Mouse (Mus musculus): ENCODE results near the gene Gm14443.
"Not testable (repeated sequence)": the region's sequence is repeated elsewhere in the genome, so short reads cannot be mapped to it uniquely, and the experiment has no call there.

DNA sequence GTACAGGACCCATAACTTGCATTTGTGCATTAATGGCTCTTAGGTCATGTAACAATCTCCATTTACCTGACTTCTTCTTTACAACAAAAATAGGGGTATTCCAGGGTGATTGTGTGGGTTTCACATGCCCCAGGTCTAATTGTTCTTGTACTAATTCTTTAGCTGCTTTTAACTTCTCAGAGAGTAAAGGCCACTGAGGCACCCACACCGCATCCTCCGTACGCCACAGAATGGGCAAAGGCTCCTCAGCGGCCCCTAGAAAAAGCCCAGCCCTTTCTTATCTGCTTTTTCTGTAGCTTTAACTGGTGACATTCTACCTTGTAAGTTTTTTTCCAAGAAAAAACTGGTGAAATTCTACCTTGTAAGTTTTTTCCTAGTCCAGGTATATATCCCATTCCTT lies 14.2 kb downstream of the Gm14443 start:
- TF ChIP-seq CTCF (IDR thresholded peaks at IDR 0.05; ENCODE audit: control insufficient read depth, insufficient read depth, low read length); POLR2A (IDR thresholded peaks at IDR 0.05; ENCODE audit: borderline replicate concordance, control insufficient read depth, low read depth, low read length): not testable (repeated sequence)
